Mouse (Mus musculus) liver, postnatal 0 days (tissue): ENCODE measurements around the gene Ubac2. TPM values are rescaled to one million over a fixed set of nuclear protein-coding genes. Genes with fewer than 3 reads are reported as not detected.

Experiments used
- ATAC-seq: fragments of 200-750 bp; cut with Nextera tagmentation; 2 replicates; pipeline ENCODE4 v1.8.0; 2017; ENCODE audit warnings: mild to moderate bottlenecking, moderate library complexity
- DNase-seq: peaks from one replicate; pipeline ENCODE4 v3.0.0-alpha.2; 2016
- H3K27ac ChIP-seq: fragments of 300-500 bp; sonication (generic); 2 replicates; pipeline ENCODE4 v1.5.1; 2014; ENCODE audit warnings: antibody characterized with exemption, moderate library complexity, mild to moderate bottlenecking, low read depth
- H3K27me3 ChIP-seq: fragments of 300-500 bp; sonication (generic); 2 replicates; pipeline ENCODE4 v1.6.1; 2014; ENCODE audit warnings: low read length, control low read depth, mixed read lengths; ENCODE audit not compliant: insufficient read depth
- H3K36me3 ChIP-seq: fragments of 300-500 bp; sonication (generic); replicated peaks from 2 replicates; pipeline ENCODE4 v1.6.1; 2014; ENCODE audit warnings: mild to moderate bottlenecking, control low read depth, low read length, moderate library complexity, mixed read lengths; ENCODE audit not compliant: insufficient read depth
- H3K4me1 ChIP-seq: fragments of 300-500 bp; sonication (generic); 2 replicates; pipeline ENCODE4 v1.6.1; 2014; ENCODE audit warnings: antibody characterized with exemption, mild to moderate bottlenecking, control low read depth; ENCODE audit not compliant: insufficient read depth
- H3K4me2 ChIP-seq: fragments of 300-500 bp; sonication (generic); 2 replicates; pipeline ENCODE4 v1.6.1; 2014; ENCODE audit warnings: low read depth, mild to moderate bottlenecking, low read length, moderate library complexity, mixed read lengths
- H3K4me3 ChIP-seq: fragments of 300-500 bp; sonication (generic); 2 replicates; pipeline ENCODE4 v1.5.1; 2014; ENCODE audit warnings: low read depth, low read length
- H3K9ac ChIP-seq: fragments of 300-500 bp; sonication (generic); replicated peaks from 2 replicates; pipeline ENCODE4 v1.6.1; 2014; ENCODE audit warnings: mild to moderate bottlenecking, moderate library complexity
- H3K9me3 ChIP-seq: fragments of 300-500 bp; sonication (generic); 2 replicates; pipeline ENCODE4 v1.6.1; 2016; ENCODE audit warnings: mild to moderate bottlenecking, control low read depth, low read length, mixed read lengths
- CTCF ChIP-seq: sonication (generic); IDR thresholded peaks from 2 replicates; pipeline ENCODE4 v1.5.1; 2016; ENCODE audit warnings: antibody characterized with exemption, low read depth
- EP300 ChIP-seq: IDR thresholded peaks from 2 replicates; pipeline ENCODE4 v1.6.1; 2016; ENCODE audit warnings: antibody characterized with exemption, low read depth, mild to moderate bottlenecking
- WGBS: fragments of 180-500 bp; shearing (Covaris S2); extraction: QIAGEN DNeasy Blood & Tissue Kit; methylation state at CpG from one replicate; pipeline ENCODE4 v1.1.7; 2014; ENCODE audit not compliant: insufficient replicate concordance; 5-methylcytosine and 5-hydroxymethylcytosine counted together
- polyA plus RNA-seq: library from polyadenylated mRNA; unstranded; fragments of >200 nt; fragmentation: Nextera tagmentation; extraction: Ambion mirVana; gene quantifications from 2 replicates; pipeline ENCODE4 v1.2.1, GENCODE M21; 2015

The Ubac2 gene
- polyA plus RNA-seq, 1 experiment from 2014 or later, result 27.4 TPM

DNA sequence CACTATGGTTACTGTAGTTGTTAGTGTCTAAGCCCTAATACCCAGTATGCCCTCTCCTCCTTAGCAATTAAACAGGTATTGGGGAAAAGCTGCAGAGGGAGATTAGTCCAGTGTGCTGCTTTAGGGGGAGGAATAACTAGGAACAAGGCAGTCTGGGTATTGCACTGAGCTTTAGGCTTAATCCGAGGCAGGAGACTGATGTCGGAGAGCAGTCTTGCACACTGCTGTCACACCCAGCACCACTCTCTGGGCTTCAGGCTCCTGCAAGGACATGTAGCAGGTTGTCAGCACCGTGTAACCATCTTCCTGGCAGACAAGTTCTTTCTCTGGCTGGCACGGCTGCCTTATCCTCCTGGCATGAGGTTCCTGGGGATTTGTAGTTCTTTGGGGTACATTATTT, 53.8 kb downstream of the Ubac2 start:
- H3K36me3 ChIP-seq, result no peaks in the 10 kb centered on the region; the same call in 1 of the 2 replicates
- no peak for TF ChIP-seq CTCF
- no peak for TF ChIP-seq EP300
- H3K4me2 ChIP-seq, result no peak overlapping the region
- WGBS, result 83% methylated on average over 4 of the region's 4 CpGs
- peaks cover 3% of the 10 kb centered on the region for H3K9me3 ChIP-seq
- H3K4me3 ChIP-seq, result no peak overlapping the region
- DNase-seq (no peak), ATAC-seq (no peak)
- H3K27me3 ChIP-seq, result no peaks in the 10 kb centered on the region
- no peak overlapping the region for H3K27ac ChIP-seq
- no peak overlapping the region for H3K9ac ChIP-seq
- H3K4me1 ChIP-seq, result peaks cover 23% of the 10 kb centered on the region

DNA sequence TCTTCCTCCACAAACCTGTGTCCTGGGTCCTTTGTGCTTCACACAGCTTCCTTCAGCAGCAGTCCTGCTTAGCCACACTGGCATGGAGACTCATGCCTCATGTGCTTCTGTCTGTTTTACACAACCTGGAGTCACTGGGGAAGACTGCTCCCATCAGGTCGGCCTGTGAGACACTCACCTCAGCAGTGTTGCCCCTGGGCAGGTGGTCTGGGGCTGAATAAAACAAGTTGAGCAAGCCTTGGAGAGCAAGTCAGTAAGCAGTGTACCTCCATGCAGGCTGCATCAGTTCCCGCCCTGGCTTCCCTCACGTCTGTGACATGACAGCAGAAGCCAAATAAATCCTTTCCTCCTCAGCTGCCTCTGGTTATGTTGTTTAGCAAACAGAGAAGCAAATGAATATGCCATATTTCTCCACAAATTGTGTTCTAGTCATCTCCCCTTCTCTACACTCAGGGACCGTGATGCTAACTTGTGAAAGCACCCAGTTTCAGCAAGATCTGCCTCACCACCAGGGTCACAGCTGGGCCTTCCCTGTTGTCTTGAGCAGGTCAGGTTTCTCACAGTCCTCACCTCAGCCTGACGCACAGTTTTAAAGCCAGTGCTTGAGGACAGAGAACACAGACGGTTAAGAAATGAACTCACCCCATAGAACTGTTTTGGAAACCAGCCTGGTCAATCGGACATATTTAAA, 55.6 kb downstream of the Ubac2 start:
- no peaks in the 10 kb centered on the region; the same call in 1 of the 2 replicates for H3K36me3 ChIP-seq
- no peak for DNase-seq
- 67% methylated on average over 7 of the region's 7 CpGs for WGBS
- peaks cover 22% of the 10 kb centered on the region for H3K4me1 ChIP-seq
- ATAC-seq, result no peak
- no peak overlapping the region for H3K4me2 ChIP-seq
- peaks cover 3% of the 10 kb centered on the region for H3K9me3 ChIP-seq
- no peak overlapping the region for H3K9ac ChIP-seq
- no peak overlapping the region for H3K27ac ChIP-seq
- TF ChIP-seq EP300 (no peak), CTCF (no peak)
- H3K27me3 ChIP-seq, result no peaks in the 10 kb centered on the region
- H3K4me3 ChIP-seq, result no peak overlapping the region

DNA sequence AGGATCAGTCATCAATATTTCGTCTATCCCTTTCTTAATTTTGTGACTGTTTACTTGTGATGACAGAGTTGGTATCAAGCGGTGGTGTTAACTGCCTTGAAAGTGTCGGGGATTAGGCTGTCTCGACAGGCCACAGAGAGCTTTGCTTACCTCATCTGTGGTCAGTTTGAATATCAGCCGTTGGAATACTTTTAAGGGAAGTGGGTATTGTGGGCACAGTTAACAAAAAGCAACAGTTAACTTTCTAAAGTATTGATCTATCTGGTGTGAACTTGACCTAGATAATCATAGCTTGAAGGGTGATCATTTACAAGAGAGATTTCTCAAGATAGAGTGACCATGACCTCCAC, 56.2 kb downstream of the Ubac2 start:
- peaks cover 3% of the 10 kb centered on the region for H3K9me3 ChIP-seq

DNA sequence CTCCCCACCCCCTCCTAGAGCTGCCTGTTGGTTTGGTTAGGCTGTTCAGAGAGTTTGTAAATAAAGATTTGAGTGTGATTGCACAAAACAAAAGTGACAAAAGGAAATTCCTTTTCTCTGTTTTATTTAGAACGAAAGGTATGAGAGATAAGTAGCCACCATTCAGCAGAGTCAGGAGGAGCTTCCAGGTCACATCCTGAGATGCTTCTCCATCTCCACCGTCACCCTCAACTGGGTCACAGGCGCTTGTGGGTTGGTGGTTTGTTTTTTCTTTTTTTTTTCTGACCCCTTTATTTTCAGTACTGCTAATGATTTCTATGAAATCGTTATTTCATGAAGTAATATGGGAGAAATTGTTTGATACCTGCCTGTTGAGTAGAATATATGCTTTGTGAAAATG, 57.9 kb downstream of the Ubac2 start:
- H3K4me2 ChIP-seq, result no peak overlapping the region
- H3K4me3 ChIP-seq, result no peak overlapping the region
- no peak overlapping the region for H3K27ac ChIP-seq
- 76% methylated on average over 4 of the region's 4 CpGs for WGBS
- no peak overlapping the region for H3K9ac ChIP-seq
- H3K36me3 ChIP-seq, result no peaks in the 10 kb centered on the region; the same call in 1 of the 2 replicates
- no peak for ATAC-seq
- H3K9me3 ChIP-seq, result peaks cover 3% of the 10 kb centered on the region
- peaks cover 17% of the 10 kb centered on the region for H3K4me1 ChIP-seq
- DNase-seq, result no peak
- no peaks in the 10 kb centered on the region for H3K27me3 ChIP-seq
- TF ChIP-seq CTCF (no peak), EP300 (no peak)

More for the DNA sequence above, 56.2 kb downstream of the Ubac2 start:
- no peaks in the 10 kb centered on the region; the same call in 1 of the 2 replicates for H3K36me3 ChIP-seq
- H3K4me3 ChIP-seq, result no peak overlapping the region
- DNase-seq (no peak), ATAC-seq (no peak)
- H3K4me1 ChIP-seq, result peaks cover 20% of the 10 kb centered on the region
- H3K27ac ChIP-seq, result no peak overlapping the region
- H3K4me2 ChIP-seq, result no peak overlapping the region
- no peak overlapping the region for H3K9ac ChIP-seq
- H3K27me3 ChIP-seq, result no peaks in the 10 kb centered on the region
- WGBS, result 57% methylated on average over 5 of the region's 5 CpGs
- TF ChIP-seq EP300 (no peak), CTCF (no peak)

DNA sequence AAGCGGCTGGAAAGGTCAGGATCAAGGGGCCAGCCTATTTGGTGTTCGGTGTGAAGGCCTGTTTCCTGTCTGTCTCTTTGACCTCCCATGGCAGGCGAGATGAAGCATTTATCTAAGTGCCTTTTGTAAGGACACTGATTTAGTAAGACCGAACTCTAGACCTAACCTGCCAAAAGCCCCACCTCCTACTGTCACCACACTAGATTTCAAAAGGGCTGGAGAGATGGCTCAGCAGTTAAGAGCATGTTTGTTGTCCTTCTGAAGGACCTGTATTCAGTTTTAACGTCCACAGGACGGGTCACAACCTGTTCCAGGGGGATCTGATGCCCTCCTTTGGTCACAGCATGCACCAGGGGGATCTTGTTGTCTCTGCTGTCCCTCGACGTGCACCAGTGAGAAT, 58.4 kb downstream of the Ubac2 start:
- ATAC-seq (no peak), DNase-seq (no peak)
- peaks cover 3% of the 10 kb centered on the region for H3K9me3 ChIP-seq
- H3K27ac ChIP-seq, result peak overlapping the region; percentile 65
- H3K4me1 ChIP-seq, result peaks cover 13% of the 10 kb centered on the region
- H3K4me2 ChIP-seq, result no peak overlapping the region
- H3K36me3 ChIP-seq, result no peaks in the 10 kb centered on the region; the same call in 1 of the 2 replicates
- no peak overlapping the region for H3K4me3 ChIP-seq
- TF ChIP-seq CTCF (no peak), EP300 (no peak)
- H3K9ac ChIP-seq, result no peak overlapping the region
- 67% methylated on average over 8 of the region's 8 CpGs for WGBS
- H3K27me3 ChIP-seq, result no peaks in the 10 kb centered on the region

DNA sequence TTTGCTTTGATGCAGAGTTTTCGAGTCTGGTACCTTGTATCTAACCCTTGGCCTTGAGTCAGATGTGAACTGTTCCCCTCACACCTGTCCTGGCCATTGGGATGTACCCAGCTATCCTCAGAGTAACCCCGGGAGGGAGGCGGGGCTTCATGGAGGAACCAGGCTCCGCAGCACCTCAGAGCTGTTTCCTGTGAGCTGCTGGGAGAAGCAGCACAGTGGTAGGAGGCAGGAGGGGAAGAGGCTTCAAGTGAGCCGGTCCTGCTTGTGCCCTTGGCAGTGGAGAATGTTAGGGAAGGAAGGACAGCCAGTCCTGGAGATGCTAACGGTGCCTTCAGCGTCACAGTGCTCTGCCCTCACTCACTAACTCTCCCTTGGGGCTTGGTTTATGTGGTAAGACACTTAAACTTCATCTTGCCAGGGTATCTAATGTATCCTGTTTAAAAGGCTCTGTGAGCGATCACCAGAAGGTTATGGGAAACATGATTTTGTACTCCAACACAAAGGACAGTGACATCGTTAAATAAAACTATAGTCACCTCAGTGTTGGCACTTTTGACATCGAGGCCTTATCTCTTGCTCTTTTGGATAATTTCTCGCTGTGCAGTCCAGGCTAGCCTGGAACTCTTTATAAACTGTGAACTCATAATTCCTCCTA, 59.3 kb downstream of the Ubac2 start:
- Histone ChIP-seq H3K27me3 (no peaks in the 10 kb centered on the region), H3K9ac (no peak overlapping the region), H3K9me3 (peaks cover 3% of the 10 kb centered on the region), H3K4me3 (no peak overlapping the region), H3K4me1 (peaks cover 11% of the 10 kb centered on the region), H3K36me3 (no peaks in the 10 kb centered on the region; the same call in 1 of the 2 replicates), H3K4me2 (peak overlapping the region; percentile 14; the same call in 1 of the 2 replicates), H3K27ac (peak overlapping the region; percentile 65)
- WGBS, result 44% methylated on average over 11 of the region's 11 CpGs
- DNase-seq (no peak), ATAC-seq (0 out of 2 replicates have a peak, but pooled peaks have one; percentile 10)
- TF ChIP-seq CTCF, result no peak
- no peak for TF ChIP-seq EP300
